ENCODE assay signal across 17 mouse cellular contexts in genomic region chr13:107726491-107726890, GRCm38 (mm10).
DNase-seq lines count a peak whose midpoint lies in the region; ATAC-seq and TF ChIP-seq lines count a peak whose summit lies in the region.
"Had no signal": no experiment of that assay in that cellular context is flagged by ENCODE, and none has a peak within 500 bp of the region (broad histone marks: within the 10 kb centered on the region; RNA-seq: fewer than 3 reads in every experiment).

No protein-coding gene starts in this region.

- WGBS in heart, embryonic 10.5 days: 93% methylated on average over 20 of the region's 20 CpGs
- 97% methylated on average over 20 of the region's 20 CpGs for WGBS in heart, adult 2 months
- 97% methylated on average over 20 of the region's 20 CpGs for WGBS in midbrain, embryonic 13.5 days
- 97% methylated on average over 20 of the region's 20 CpGs for WGBS in midbrain, embryonic 10.5 days

- no peak for TF ChIP-seq EP300 in heart, adult 2 months (IDR thresholded peaks at IDR 0.05; ENCODE audit: insufficient read depth, low read depth, low read length)

- H3K4me2 ChIP-seq in midbrain, embryonic 13.5 days (replicated peaks): no peak overlapping the region
- H3K4me2 ChIP-seq: forebrain, embryonic 15.5 days; heart, embryonic 11.5 days; hindbrain, embryonic 12.5 days; hindbrain, embryonic 15.5 days had no signal

- ATAC-seq in midbrain, embryonic 13.5 days: 0 out of 2 replicates have a peak, but pooled peaks have one; percentile 6

- H3K79me2 ChIP-seq in heart, adult 2 months (replicated peaks; ENCODE audit: control insufficient read depth, insufficient read depth, low read length): no peaks in the 10 kb centered on the region

- no peaks in the 10 kb centered on the region for H3K4me1 ChIP-seq in heart, embryonic 10.5 days
- H3K4me1 ChIP-seq in heart, adult 2 months (ENCODE audit: control insufficient read depth, insufficient read depth, low read length): no peaks in the 10 kb centered on the region
- H3K4me1 ChIP-seq in midbrain, embryonic 13.5 days (replicated peaks): no peaks in the 10 kb centered on the region
- H3K4me1 ChIP-seq in midbrain, embryonic 10.5 days: no peaks in the 10 kb centered on the region
- H3K4me1 ChIP-seq: forebrain, embryonic 10.5 days; forebrain, embryonic 15.5 days; hindbrain, embryonic 12.5 days; hindbrain, embryonic 15.5 days had no signal

- H3K27ac ChIP-seq in heart, embryonic 10.5 days: no peak overlapping the region
- H3K27ac ChIP-seq in heart, adult 2 months: no peak overlapping the region
- H3K27ac ChIP-seq in midbrain, embryonic 13.5 days: no peak overlapping the region
- H3K27ac ChIP-seq in midbrain, embryonic 10.5 days (replicated peaks): no peak overlapping the region
- H3K27ac ChIP-seq: forebrain, embryonic 10.5 days; forebrain, embryonic 15.5 days; hindbrain, embryonic 12.5 days; hindbrain, embryonic 15.5 days had no signal

- TF ChIP-seq POLR2A in heart, adult 2 months (IDR thresholded peaks at IDR 0.05; ENCODE audit: insufficient read depth, low read depth, low read length): no peak

- H3K9ac ChIP-seq in heart, adult 2 months (ENCODE audit: low read depth, low read length): no peak overlapping the region
- no peak overlapping the region for H3K9ac ChIP-seq in midbrain, embryonic 13.5 days (replicated peaks)
- H3K9ac ChIP-seq: forebrain, embryonic 15.5 days; hindbrain, embryonic 12.5 days; hindbrain, embryonic 15.5 days had no signal

- H3K4me3 ChIP-seq in heart, embryonic 10.5 days: no peak overlapping the region
- no peak overlapping the region for H3K4me3 ChIP-seq in heart, adult 2 months
- H3K4me3 ChIP-seq in midbrain, embryonic 13.5 days (replicated peaks): no peak overlapping the region
- H3K4me3 ChIP-seq in midbrain, embryonic 10.5 days: no peak overlapping the region
- H3K4me3 ChIP-seq: forebrain, embryonic 10.5 days; forebrain, embryonic 15.5 days; hindbrain, embryonic 12.5 days; hindbrain, embryonic 15.5 days had no signal

- intact Hi-C loops in heart, adult 2 months (cut with DNase I): no loop called here

- no peak for TF ChIP-seq CTCF in heart, adult 2 months (IDR thresholded peaks at IDR 0.05)

- no peaks in the 10 kb centered on the region for H3K9me3 ChIP-seq in heart, embryonic 10.5 days
- H3K9me3 ChIP-seq in midbrain, embryonic 13.5 days: no peaks in the 10 kb centered on the region
- H3K9me3 ChIP-seq in midbrain, embryonic 10.5 days (replicated peaks): no peaks in the 10 kb centered on the region
- H3K9me3 ChIP-seq: forebrain, embryonic 10.5 days; forebrain, embryonic 15.5 days; hindbrain, embryonic 12.5 days; hindbrain, embryonic 15.5 days had no signal

- H3K36me3 ChIP-seq in heart, embryonic 10.5 days: peaks cover 46% of the 10 kb centered on the region
- no peaks in the 10 kb centered on the region; the same call in 1 of the 2 replicates for H3K36me3 ChIP-seq in heart, adult 2 months (ENCODE audit: control insufficient read depth, insufficient read depth, low read length)
- peaks cover 54% of the 10 kb centered on the region for H3K36me3 ChIP-seq in midbrain, embryonic 13.5 days
- H3K36me3 ChIP-seq in midbrain, embryonic 10.5 days: peaks cover 74% of the 10 kb centered on the region

- no peaks in the 10 kb centered on the region for H3K27me3 ChIP-seq in heart, embryonic 10.5 days (ENCODE audit: insufficient read depth, poor library complexity, severe bottlenecking)
- no peaks in the 10 kb centered on the region for H3K27me3 ChIP-seq in heart, adult 2 months (ENCODE audit: control insufficient read depth, insufficient read depth, low read length)
- H3K27me3 ChIP-seq in midbrain, embryonic 13.5 days: no peaks in the 10 kb centered on the region
- no peaks in the 10 kb centered on the region for H3K27me3 ChIP-seq in midbrain, embryonic 10.5 days (ENCODE audit: low read depth, poor library complexity, severe bottlenecking)
- H3K27me3 ChIP-seq: forebrain, embryonic 15.5 days; hindbrain, embryonic 12.5 days; hindbrain, embryonic 15.5 days had no signal

- DNase-seq in heart, embryonic 10.5 days (ENCODE audit: low spot score): peak; percentile 58
- DNase-seq in heart, adult 2 months: no peak
- no peak for DNase-seq in midbrain, embryonic 10.5 days (ENCODE audit: low spot score)
- DNase-seq in R1 (ENCODE audit: low read depth, low spot score): peak; percentile 71
- DNase-seq in right cerebral cortex, adult 2 months (ENCODE audit: low spot score in 2 of 2): no peak
- DNase-seq: adrenal gland, postnatal 10 days; adrenal gland, postnatal 36 days; cerebellum, adult 18-20 months; cerebellum, adult 9-10 months; cerebellum, postnatal 14 days; gastrocnemius, postnatal 36 days had no signal

Comparison
In these comparisons a context has a peak if more than half of its experiments do, and no peak if none do; other contexts are left out.
1. DNase-seq: peak in heart, embryonic 10.5 days (single experiment) and R1 (single experiment); none in heart, adult 2 months (0 of 2), midbrain, embryonic 10.5 days (single experiment) and right cerebral cortex, adult 2 months (0 of 2).